Mouse (Mus musculus) ES-E14 (cell line): ENCODE measurements around the gene Slc37a4.

Experiments
- CHD2 ChIP-seq: IDR thresholded peaks from 2 replicates; pipeline ENCODE4 v1.6.1; 2014; ENCODE audit warnings: mild to moderate bottlenecking, low read depth, low read length, inconsistent platforms
- HCFC1 ChIP-seq: IDR thresholded peaks from 2 replicates; pipeline ENCODE4 v1.6.1; 2012; ENCODE audit warnings: low read length, inconsistent platforms, borderline replicate concordance; ENCODE audit not compliant: insufficient read depth
- MAFK ChIP-seq: IDR thresholded peaks from 2 replicates; pipeline ENCODE4 v1.6.1; 2014; ENCODE audit warnings: mild to moderate bottlenecking, low read depth, low read length, inconsistent platforms; ENCODE audit not compliant: insufficient read depth
- ZC3H11A ChIP-seq: IDR thresholded peaks from 2 replicates; pipeline ENCODE4 v1.6.1; 2012; ENCODE audit warnings: low read depth, mild to moderate bottlenecking, inconsistent platforms, low read length, borderline replicate concordance
- ZNF384 ChIP-seq: IDR thresholded peaks from 2 replicates; pipeline ENCODE4 v1.6.1; 2012; ENCODE audit warnings: low read depth, low read length, inconsistent platforms

- TF ChIP-seq CHD2 (no peak), HCFC1 (no peak), MAFK (no peak), ZNF384 (no peak), ZC3H11A (no peak)
These were observed 9.4 kb upstream of the Slc37a4 start for GRCm38 (mm10) chr9:44387221-44387620.
